Mouse (Mus musculus): Measurements from ENCODE around the gene Prrg4.
A peak's percentile ranks its signal among the peaks of the same experiment; 100 is the strongest.
"Not testable (repeated sequence)": the region's sequence is repeated elsewhere in the genome, so short reads cannot be mapped to it uniquely, and the experiment has no call there.

Prrg4 gene

DNA sequence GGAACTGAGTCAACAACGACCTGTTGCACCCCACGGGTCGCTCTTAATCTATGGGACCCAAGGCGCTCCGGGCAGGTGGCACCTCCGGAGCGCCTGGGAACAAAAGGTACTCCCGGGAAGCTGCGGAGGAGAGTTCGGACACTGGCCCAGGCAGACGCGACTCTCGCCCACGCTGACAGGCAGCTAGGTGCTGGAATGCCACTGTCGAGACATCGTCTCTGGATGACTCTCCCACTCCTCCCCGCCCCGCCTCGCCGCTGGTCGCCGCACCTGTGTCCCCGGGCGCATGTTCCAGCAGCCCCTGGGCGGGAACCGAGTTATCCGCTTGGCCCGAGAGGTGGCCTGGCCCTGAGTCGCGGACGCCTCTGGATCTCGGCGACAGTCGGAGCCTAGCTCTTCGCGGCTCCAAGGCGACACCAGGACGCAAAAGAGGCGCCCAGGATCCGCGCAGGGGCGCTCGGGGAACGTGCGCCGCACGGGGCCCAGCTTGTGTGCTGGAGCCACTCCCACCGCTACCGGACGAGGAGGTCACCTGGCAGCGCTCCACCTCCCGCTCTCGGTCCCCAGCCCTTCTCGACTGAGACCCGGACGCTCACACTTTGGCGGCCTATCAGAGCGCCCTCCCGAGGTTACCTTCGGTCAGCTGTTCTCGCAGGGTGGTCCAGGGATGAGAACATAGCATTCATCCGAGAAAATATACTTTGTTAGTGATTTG, at the start of gene Prrg4:
Gene Prrg4, minus strand, starts transcription at position 601 of the 715 bp plus-strand sequence.
- peak; percentile 22 to 67 for DNase-seq (ENCODE audit: low spot score in 2 of 2)

DNA sequence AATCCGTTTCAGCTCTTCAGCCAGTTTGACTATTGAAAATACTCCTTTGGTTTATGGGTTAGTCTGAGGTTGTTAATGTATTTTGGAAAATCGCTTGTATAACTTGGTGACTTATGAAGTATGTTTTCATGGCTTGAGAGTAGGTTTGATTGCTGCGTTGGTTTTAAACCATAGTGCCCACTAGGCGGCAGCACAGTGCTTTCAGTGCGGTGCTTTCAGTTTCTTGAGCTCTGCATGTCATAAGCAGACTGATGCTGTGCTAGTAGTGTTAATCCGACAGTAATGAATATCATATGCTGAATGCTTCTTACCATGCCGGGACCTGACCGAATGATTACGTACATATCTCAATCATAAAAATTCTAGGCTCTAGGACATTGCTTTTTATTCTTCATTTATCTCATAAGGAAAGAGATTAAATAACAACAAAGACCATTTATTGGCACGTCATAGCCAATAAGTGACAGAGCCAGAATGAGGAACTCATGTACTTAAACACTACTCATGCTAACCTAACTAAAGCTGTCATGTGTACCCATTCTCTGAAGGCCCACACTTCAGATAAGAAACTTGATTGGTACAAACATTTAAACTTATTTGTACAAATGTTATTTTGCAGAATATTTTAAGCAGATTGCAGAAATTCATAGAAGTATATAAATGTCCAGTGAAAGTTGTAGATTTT, 38.3 kb upstream of the Prrg4 start:
- peak; percentile 48 to 80 for DNase-seq (ENCODE audit: low spot score in 2 of 2)

- not testable (repeated sequence) for DNase-seq (ENCODE audit: low spot score in 2 of 2)
Measured at GRCm38 (mm10) chr2:104887331-104887730, 37.7 kb upstream of the Prrg4 start.

- DNase-seq (ENCODE audit: low spot score in 2 of 2), result no peak
Measured at GRCm38 (mm10) chr2:104886109-104886508, 36.4 kb upstream of the Prrg4 start.

GRCm38 (mm10) chr2:104878794-104879193, 29.1 kb upstream of the Prrg4 start:
- no peak for DNase-seq (ENCODE audit: low spot score in 2 of 2)

DNA sequence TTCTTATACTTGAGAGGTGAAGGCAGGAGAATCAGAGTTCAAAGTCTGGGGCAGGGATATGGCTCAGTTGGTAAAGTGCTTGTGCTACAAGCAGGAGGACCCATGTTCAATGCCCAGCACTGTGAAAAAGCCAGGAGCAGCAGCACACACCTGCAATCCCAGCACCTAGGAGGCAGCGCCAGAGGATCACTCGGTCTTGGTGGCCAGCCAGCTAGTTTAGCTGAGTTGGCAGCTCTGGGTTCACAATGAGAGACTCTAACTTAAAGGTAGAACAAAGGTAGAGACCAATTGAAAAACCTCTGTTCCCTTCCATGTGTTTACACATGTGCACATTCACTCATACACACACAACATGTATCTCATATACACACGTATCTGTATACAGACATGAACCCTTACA, 19.4 kb upstream of the Prrg4 start:
- DNase-seq (ENCODE audit: low spot score in 2 of 2), result no peak

- DNase-seq (ENCODE audit: low spot score in 2 of 2), result no peak
Measured at GRCm38 (mm10) chr2:104867282-104867855, 17.7 kb upstream of the Prrg4 start, which contains the start of gene Ccdc73. Ccdc73 (plus strand) TSS chr2:104867805.

GRCm38 (mm10) chr2:104864176-104864860, 14.6 kb upstream of the Prrg4 start:
- DNase-seq (ENCODE audit: low spot score in 2 of 2), result no peak

- no peak for DNase-seq (ENCODE audit: low spot score in 2 of 2)
Measured at GRCm38 (mm10) chr2:104860426-104860825, 10.8 kb upstream of the Prrg4 start.

DNA sequence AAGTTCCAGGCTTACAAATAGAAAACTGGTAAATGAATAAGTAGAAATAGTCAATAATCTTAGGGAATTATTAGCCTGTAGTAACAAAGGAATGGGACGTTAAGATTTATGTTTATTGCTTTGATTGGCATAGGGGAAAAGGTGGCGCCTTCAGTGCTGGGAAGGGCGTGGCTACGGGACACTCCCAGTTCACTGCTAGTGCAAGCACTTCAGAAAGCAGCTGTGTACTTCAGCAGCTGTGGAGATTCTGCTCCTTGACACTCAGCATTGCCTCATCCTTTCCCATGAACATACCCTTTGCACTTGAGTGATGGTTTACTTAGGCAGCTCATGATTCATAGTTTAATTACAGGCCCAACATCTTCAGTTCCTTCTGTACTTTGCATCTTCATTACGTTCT, 9.4 kb upstream of the Prrg4 start:
- no peak for DNase-seq (ENCODE audit: low spot score in 2 of 2)

- DNase-seq (ENCODE audit: low spot score in 2 of 2), result not testable (repeated sequence)
Measured at GRCm38 (mm10) chr2:104858083-104858482, 8.4 kb upstream of the Prrg4 start.

GRCm38 (mm10) chr2:104856218-104856617, 6.5 kb upstream of the Prrg4 start:
- no peak for DNase-seq (ENCODE audit: low spot score in 2 of 2)

- no peak for DNase-seq (ENCODE audit: low spot score in 2 of 2)
Measured at GRCm38 (mm10) chr2:104855732-104856131, 6.1 kb upstream of the Prrg4 start.

GRCm38 (mm10) chr2:104854836-104855235, 5.2 kb upstream of the Prrg4 start:
- no peak for DNase-seq (ENCODE audit: low spot score in 2 of 2)

DNA sequence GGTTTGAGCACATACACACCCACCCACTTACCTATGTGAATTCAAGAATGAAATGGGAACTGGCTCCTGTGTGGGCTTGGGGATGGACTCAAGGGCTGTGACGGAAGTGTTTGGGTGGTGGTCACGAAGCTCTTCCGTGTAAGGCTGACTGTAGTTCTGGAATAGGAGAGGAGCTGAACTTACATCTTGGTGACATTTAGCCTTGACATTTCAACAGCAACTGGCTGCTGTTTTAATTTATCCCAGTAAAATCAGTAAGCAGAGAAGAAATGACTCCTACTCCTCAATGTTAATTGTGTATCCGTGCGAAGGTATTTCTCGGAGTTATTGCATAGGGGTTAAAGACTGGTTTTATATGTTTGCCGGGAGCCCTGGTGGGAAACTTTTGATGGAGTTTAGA, 2.9 kb upstream of the Prrg4 start:
- no peak for DNase-seq (ENCODE audit: low spot score in 2 of 2)

- no peak for DNase-seq (ENCODE audit: low spot score in 2 of 2)
Measured at GRCm38 (mm10) chr2:104851686-104852085, 2.0 kb upstream of the Prrg4 start.

GRCm38 (mm10) chr2:104849991-104850359, 299 bp upstream of the Prrg4 start:
- DNase-seq (ENCODE audit: low spot score in 2 of 2), result no peak

GRCm38 (mm10) chr2:104848235-104849161, 1.2 kb downstream of the Prrg4 start:
- DNase-seq (ENCODE audit: low spot score in 2 of 2), result peak in 1 of 2 experiments; percentile 14

DNA sequence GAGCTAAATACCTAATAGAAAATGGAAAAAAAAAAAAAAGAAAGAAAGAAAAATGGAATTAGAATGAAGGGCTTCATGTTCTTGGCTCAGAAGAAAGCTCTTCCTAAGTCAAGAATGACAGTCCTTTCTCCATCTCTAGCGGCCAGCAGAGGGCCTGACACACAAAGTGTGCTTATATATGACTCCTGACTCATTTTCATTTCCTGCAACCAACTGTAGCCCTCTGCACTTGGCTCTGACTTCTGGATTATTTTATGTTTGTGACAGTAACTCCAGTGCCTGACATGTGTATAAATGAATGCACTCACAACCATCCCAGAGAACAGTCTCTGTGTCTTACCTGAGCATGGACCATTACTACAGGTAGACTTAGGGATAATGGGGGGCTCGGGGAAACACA, 2.0 kb downstream of the Prrg4 start:
- no peak for DNase-seq (ENCODE audit: low spot score in 2 of 2)

- no peak for DNase-seq (ENCODE audit: low spot score in 2 of 2)
Measured at GRCm38 (mm10) chr2:104846638-104847414, 2.9 kb downstream of the Prrg4 start.
